Mouse (Mus musculus) forebrain, embryonic 12.5 days (tissue): ENCODE data around the gene S100a11. TPM values are rescaled to one million over a fixed set of nuclear protein-coding genes. Genes with fewer than 3 reads are reported as not detected.

Experiments
- ATAC-seq: fragments of 200-750 bp; cut with Nextera tagmentation; 2 replicates; pipeline ENCODE4 v1.8.0; 2017; ENCODE audit warnings: moderate TSS enrichment; ENCODE audit not compliant: low FRiP score
- H3K27ac ChIP-seq: fragments of 300-500 bp; sonication (generic); 2 replicates; pipeline ENCODE4 v1.5.1; 2016; ENCODE audit warnings: mild to moderate bottlenecking
- H3K27me3 ChIP-seq: fragments of 300-500 bp; sonication (generic); 2 replicates; pipeline ENCODE4 v1.6.1; 2016; ENCODE audit warnings: mild to moderate bottlenecking
- H3K36me3 ChIP-seq: fragments of 300-500 bp; sonication (generic); replicated peaks from 2 replicates; pipeline ENCODE4 v1.6.1; 2016; ENCODE audit warnings: mild to moderate bottlenecking
- H3K4me1 ChIP-seq: fragments of 300-500 bp; sonication (generic); 2 replicates; pipeline ENCODE4 v1.6.1; 2016
- H3K4me2 ChIP-seq: fragments of 300-500 bp; sonication (generic); 2 replicates; pipeline ENCODE4 v1.6.1; 2016; ENCODE audit warnings: mild to moderate bottlenecking, moderate library complexity
- H3K4me3 ChIP-seq: fragments of 300-500 bp; sonication (generic); replicated peaks from 2 replicates; pipeline ENCODE4 v1.5.1; 2016; ENCODE audit warnings: mild to moderate bottlenecking
- H3K9ac ChIP-seq: fragments of 300-500 bp; sonication (generic); 2 replicates; pipeline ENCODE4 v1.6.1; 2016; ENCODE audit warnings: mild to moderate bottlenecking
- H3K9me3 ChIP-seq: fragments of 300-500 bp; sonication (generic); 2 replicates; pipeline ENCODE4 v1.6.1; 2016
- WGBS: fragments of 180-500 bp; shearing (Covaris S2); methylation state at CpG from one replicate; pipeline ENCODE4 v1.1.7; 2016; 5-methylcytosine and 5-hydroxymethylcytosine counted together
- polyA plus RNA-seq: library from polyadenylated mRNA; unstranded; fragments of >200 nt; fragmentation: Nextera tagmentation; extraction: Ambion mirVana; gene quantifications from 2 replicates; pipeline ENCODE4 v1.2.1, GENCODE M21; 2016

The S100a11 gene
- polyA plus RNA-seq, 1 experiment from 2014 or later = 342 TPM

DNA sequence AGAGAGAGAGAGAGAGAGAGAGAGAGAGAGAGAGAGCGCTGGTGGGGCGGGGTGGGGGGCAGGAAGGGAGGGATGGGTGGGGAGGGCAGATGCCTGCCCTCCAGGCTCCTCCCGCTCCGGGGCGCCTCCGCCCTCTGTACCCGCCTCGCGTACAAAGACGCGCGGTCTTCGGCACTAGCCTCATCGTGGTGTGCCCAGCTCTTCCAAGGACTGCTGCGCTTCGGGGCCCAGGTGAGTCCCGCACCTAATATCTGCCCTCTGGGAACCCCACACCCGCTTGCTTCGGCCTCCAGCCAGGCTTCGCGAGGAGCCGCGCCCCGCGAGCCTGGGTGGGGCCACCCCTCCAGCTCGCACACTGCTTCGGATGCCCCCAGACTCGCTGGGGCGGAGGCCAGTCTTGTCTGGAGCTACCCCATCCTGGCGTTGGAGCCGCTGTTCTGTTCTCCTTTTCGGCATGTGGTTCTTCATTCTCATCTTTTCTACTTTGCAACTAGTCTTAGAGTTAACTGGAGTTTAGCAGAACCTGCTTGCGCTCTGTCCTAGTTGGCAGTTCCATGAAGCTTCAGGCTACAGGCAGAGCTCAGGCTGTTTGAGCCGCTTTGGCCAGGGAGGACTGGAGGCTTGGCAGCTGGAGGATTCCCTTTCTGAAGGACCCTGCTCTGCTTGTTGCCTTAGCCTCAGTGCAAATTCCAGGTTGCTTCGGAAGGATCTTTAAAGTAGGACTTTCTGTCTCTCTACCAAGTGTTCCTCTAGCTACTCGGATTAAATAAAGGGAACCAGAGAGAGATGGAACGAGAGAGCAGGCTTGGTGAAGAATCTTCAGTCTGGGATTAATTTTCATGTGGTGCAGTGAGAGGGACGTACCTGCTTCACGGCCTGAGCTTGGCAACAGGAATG lies 34.9 kb downstream of the S100a11 start, which contains the start of gene S100a10:
Gene S100a10 (plus strand): TSS at position 100 of the 897 bp plus-strand sequence.
- Histone ChIP-seq H3K4me1 (peaks cover 10% of the 10 kb centered on the region), H3K27me3 (peaks cover 10% of the 10 kb centered on the region), H3K9me3 (no peaks in the 10 kb centered on the region), H3K4me3 (peak within 1 kb of the TSS; percentile 56), H3K4me2 (peak within 1 kb of the TSS; percentile 90), H3K9ac (peak within 1 kb of the TSS; percentile 69), H3K27ac (0 out of 2 replicates have a peak within 1 kb of the TSS, but pooled peaks have one; percentile 25), H3K36me3 (no peaks in the 10 kb centered on the region)
- ATAC-seq = peak; percentile 85
- WGBS = 4% methylated on average over 35 of the region's 39 CpGs

DNA sequence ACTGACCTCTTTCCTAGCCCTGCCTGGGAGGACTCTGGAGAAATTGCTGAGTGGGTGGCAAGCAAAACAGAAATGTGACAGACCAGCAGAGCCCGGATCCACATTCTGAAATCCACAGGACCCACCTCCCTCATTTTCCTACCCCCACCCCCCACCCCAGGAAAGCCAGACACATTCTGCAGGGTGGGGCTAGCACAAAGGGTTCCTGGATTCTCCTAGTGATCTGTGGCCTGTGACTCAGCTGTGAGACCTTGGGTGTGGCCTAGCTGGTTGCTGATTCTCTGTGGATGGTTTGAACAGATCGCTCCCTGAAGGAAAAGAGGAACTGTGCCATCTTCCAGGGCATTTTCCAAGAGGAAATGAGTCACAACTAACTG lies 35.6 kb downstream of the S100a11 start:
- H3K9me3 ChIP-seq = no peaks in the 10 kb centered on the region
- no peaks in the 10 kb centered on the region for H3K36me3 ChIP-seq
- H3K27ac ChIP-seq = 0 out of 2 replicates have a peak overlapping the region, but pooled peaks have one; percentile 25
- peaks cover 10% of the 10 kb centered on the region for H3K4me1 ChIP-seq
- 0 out of 2 replicates have a peak, but pooled peaks have one; percentile 47 for ATAC-seq
- peak overlapping the region; percentile 69; the same call in 1 of the 2 replicates for H3K9ac ChIP-seq
- peaks cover 10% of the 10 kb centered on the region for H3K27me3 ChIP-seq
- peak overlapping the region; percentile 90 for H3K4me2 ChIP-seq
- peak overlapping the region; percentile 56 for H3K4me3 ChIP-seq
- 33% methylated on average over 2 of the region's 2 CpGs for WGBS

DNA sequence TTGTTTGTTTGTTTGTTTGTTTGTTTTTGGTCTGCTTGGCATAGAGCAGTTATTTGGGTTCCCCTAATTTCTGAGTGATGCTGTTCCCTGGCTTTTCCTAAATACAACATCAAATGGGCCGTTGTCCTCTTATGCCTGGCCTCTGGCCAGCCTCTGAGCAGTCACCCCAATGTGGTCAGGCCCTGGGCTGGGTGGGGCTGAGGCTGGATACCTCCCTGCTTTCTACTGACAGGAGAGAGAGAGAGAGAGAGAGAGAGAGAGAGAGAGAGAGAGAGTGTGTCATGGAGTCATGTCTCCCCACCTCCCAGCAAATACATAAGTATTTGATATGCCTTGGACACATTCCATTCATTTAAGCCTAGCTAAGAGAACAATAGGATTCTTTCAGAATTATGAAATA lies 36.3 kb downstream of the S100a11 start:
- H3K9ac ChIP-seq = no peak overlapping the region
- H3K4me2 ChIP-seq = 0 out of 2 replicates have a peak overlapping the region, but pooled peaks have one; percentile 13
- H3K27me3 ChIP-seq = peaks cover 10% of the 10 kb centered on the region
- no peak overlapping the region for H3K4me3 ChIP-seq
- no peak overlapping the region for H3K27ac ChIP-seq
- 86% methylated on average over 1 of the region's 1 CpGs for WGBS
- no peak for ATAC-seq
- H3K4me1 ChIP-seq = peaks cover 10% of the 10 kb centered on the region
- H3K9me3 ChIP-seq = no peaks in the 10 kb centered on the region
- no peaks in the 10 kb centered on the region for H3K36me3 ChIP-seq

DNA sequence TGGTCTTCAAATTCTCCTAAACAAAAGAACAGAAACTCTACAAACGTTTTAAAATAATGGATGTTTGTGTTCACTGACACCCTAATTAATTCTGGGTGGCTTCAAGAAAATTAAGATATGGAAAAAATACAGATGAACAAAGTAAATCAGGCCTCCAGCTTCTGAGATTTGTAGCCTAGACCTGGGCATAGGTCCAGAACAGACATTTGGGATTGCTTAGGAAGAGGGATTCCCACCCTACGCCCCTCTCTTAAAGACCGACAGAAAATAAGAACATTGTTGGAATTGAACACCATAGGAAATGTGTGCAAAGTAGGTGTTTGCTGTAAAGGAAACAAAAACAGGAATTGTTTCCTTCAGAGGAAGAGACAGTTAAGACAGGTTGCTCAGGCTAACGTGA lies 37.2 kb downstream of the S100a11 start:
- no peak overlapping the region for H3K4me3 ChIP-seq
- 66% methylated on average over 4 of the region's 4 CpGs for WGBS
- H3K9me3 ChIP-seq = no peaks in the 10 kb centered on the region
- H3K4me1 ChIP-seq = peaks cover 10% of the 10 kb centered on the region
- H3K9ac ChIP-seq = no peak overlapping the region
- no peak overlapping the region for H3K27ac ChIP-seq
- H3K4me2 ChIP-seq = no peak overlapping the region
- H3K36me3 ChIP-seq = no peaks in the 10 kb centered on the region
- H3K27me3 ChIP-seq = peaks cover 10% of the 10 kb centered on the region
- no peak for ATAC-seq

DNA sequence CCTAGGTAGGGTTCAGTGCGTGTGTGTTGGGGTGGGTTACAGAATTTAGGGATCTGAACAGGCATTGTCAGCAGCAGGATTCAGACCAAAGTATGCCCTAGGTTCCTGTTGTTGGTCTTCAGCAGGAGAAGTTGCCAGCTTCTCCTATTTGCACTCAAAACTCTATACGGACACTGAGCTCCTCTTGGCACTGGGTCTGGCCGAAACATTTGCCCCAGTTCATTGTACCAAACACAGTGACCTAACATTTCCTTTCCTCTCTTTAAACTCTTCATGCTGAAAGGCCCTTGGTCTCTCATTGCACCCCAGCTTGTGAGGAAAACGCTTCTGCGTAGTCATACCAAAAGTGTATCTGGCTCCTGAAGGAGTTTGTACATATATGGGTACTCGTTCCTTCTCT lies 39.7 kb downstream of the S100a11 start:
- peaks cover 7% of the 10 kb centered on the region for H3K27me3 ChIP-seq
- 93% methylated on average over 6 of the region's 6 CpGs for whole genome bisulfite sequencing
- no peaks in the 10 kb centered on the region for H3K36me3 ChIP-seq
- no peak for ATAC-seq
- H3K9me3 ChIP-seq = no peaks in the 10 kb centered on the region
- H3K4me2 ChIP-seq = no peak overlapping the region
- no peak overlapping the region for H3K4me3 ChIP-seq
- no peak overlapping the region for H3K9ac ChIP-seq
- no peak overlapping the region for H3K27ac ChIP-seq
- H3K4me1 ChIP-seq = peaks cover 6% of the 10 kb centered on the region

DNA sequence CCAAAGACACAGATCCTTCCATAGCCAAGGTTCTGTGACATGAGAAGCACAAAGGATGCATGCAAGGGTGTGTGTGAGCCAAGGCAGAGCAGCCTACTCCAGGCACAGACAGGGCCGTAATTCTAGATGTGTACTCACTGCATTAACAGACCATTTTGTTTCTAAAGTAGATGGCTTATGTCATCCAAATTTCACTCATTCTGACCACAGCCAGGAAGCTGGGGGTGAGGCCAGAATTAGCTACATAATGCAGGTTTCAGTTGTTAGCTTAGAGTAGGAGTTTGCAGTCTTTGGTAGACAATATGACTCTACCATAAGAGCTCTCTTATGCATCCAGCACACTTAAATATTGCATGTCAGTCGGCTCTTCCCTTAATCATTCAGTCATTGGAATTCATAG lies 42.1 kb downstream of the S100a11 start:
- no peaks in the 10 kb centered on the region for H3K4me1 ChIP-seq
- no peak for ATAC-seq
- H3K27ac ChIP-seq = no peak overlapping the region
- H3K9me3 ChIP-seq = no peaks in the 10 kb centered on the region
- H3K27me3 ChIP-seq = no peaks in the 10 kb centered on the region
- no peaks in the 10 kb centered on the region for H3K36me3 ChIP-seq
- 92% methylated on average over 2 of the region's 2 CpGs for WGBS
- no peak overlapping the region for H3K4me3 ChIP-seq
- H3K9ac ChIP-seq = no peak overlapping the region
- no peak overlapping the region for H3K4me2 ChIP-seq

DNA sequence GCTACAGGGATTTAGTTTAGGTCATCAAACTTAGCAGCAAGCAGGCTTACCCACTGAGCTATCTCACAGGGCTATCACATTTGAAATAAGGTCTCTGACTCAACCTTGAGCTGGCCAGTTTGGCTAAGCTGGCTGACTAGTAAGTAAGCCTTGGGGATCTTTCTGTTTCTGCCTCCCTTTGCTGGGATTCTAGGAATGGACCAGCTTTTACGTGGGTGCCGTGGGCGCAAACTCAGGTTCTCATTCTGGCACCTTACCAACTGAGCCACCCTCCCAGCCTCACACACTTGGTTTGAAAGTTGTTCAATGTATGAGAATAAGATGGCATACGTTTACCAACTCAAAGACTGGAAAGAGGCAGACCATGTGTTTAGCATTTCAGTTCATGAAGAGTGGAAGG lies 42.9 kb downstream of the S100a11 start:
- Histone ChIP-seq H3K36me3 (no peaks in the 10 kb centered on the region), H3K4me3 (no peak overlapping the region), H3K9ac (no peak overlapping the region), H3K27me3 (no peaks in the 10 kb centered on the region), H3K4me2 (no peak overlapping the region), H3K9me3 (no peaks in the 10 kb centered on the region), H3K27ac (no peak overlapping the region), H3K4me1 (no peaks in the 10 kb centered on the region)
- ATAC-seq = no peak
- WGBS = 95% methylated on average over 4 of the region's 4 CpGs

DNA sequence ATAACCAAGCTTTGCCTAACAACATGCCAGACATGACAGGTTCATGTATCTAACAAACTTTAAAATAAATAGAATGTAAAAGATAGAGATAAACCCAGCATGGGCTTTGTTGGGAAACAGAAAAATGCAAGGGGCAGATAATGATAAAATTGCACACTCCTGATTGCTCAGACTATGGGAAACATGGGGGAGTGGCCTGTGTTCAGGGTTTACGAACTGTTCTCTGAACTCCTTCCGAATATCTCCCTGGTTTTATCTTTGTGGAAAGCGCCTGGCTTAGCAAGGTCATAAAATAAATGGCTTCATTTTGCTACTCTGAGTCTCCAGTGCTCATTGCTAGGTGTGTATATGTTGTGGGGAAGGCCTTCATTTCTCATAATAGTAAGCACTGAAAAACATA lies 46.6 kb downstream of the S100a11 start:
- 85% methylated on average over 3 of the region's 3 CpGs for WGBS
- no peaks in the 10 kb centered on the region for H3K4me1 ChIP-seq

DNA sequence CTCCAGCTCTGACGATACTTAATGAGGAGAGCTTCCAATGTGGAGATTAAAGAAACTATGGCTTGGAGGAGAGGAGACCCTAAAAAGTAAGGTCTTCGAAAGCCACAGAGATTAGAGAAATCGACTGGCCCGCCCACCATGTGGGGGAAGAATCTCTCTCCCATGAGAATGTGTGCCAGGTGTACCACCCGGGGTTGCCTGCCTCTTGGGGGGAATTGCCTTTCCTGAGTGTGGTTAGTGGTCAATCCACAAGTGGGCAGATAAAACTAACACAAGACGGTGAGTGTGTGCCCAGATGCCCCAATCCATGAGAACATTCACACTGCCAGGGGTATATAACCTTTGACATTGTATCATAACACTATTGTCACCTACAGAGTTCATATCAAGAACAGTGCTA lies 47.4 kb downstream of the S100a11 start:
- 90% methylated on average over 6 of the region's 6 CpGs for WGBS
- no peak for ATAC-seq
- no peak overlapping the region for H3K27ac ChIP-seq
- no peaks in the 10 kb centered on the region for H3K9me3 ChIP-seq
- no peaks in the 10 kb centered on the region for H3K36me3 ChIP-seq
- H3K4me2 ChIP-seq = no peak overlapping the region
- H3K27me3 ChIP-seq = no peaks in the 10 kb centered on the region
- H3K9ac ChIP-seq = no peak overlapping the region
- H3K4me1 ChIP-seq = no peaks in the 10 kb centered on the region
- no peak overlapping the region for H3K4me3 ChIP-seq

More for the DNA sequence above, 46.6 kb downstream of the S100a11 start:
- no peak for ATAC-seq
- Histone ChIP-seq H3K27me3 (no peaks in the 10 kb centered on the region), H3K4me2 (no peak overlapping the region), H3K36me3 (no peaks in the 10 kb centered on the region), H3K9me3 (no peaks in the 10 kb centered on the region), H3K4me3 (no peak overlapping the region), H3K9ac (no peak overlapping the region), H3K27ac (no peak overlapping the region)

DNA sequence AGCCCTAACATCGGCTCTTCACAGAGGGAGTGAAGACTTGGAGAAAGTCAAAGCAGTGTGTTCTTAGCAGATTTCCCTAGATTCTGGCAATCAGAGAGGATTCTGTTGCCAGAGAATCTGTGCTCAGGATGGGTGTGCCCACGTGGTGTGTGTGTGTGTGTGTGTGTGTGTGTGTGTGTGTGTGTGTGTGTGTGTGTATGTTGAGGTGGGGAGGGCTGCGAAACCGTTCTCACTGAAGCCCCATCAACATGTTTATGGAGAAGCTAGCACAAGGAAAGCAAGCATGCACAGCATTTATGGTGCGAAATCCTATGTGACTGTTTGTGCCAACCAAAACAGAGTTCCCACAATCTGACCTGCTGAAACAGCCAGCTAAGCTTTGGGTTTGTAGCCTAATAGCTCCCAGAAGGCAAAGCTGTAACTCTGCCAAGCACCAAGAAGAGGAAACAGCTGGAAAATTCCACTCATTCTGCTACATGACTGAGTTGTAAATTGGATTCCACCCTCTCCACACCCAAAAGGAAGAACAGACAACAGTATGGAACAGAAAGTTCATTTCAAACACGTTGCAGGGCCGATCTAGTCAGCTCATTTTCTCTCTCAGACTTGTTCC lies 48.2 kb downstream of the S100a11 start:
- Histone ChIP-seq H3K27ac (no peak overlapping the region), H3K4me1 (no peaks in the 10 kb centered on the region), H3K27me3 (no peaks in the 10 kb centered on the region), H3K4me2 (no peak overlapping the region), H3K36me3 (no peaks in the 10 kb centered on the region), H3K9me3 (no peaks in the 10 kb centered on the region), H3K4me3 (no peak overlapping the region), H3K9ac (no peak overlapping the region)
- 69% methylated on average over 7 of the region's 7 CpGs for WGBS
- no peak for ATAC-seq

DNA sequence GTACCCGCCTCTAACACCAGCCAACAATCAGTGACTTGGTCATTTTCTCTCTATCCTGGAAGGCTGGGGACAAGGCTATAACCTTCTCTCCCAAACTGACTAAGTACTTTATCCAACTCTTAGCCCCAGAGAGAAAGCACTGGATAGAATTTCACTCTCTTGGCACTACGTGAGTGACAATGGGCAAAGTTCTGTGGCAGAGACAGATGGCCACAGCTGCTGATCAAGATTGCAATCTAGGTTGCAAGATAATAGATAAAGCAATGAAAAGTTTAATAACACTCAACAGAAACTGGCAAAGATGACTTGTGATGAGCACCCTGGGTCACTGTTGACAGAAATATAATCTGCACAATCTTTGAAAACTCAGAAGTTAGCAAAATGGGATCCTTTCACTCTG lies 48.8 kb downstream of the S100a11 start:
- no peaks in the 10 kb centered on the region for H3K36me3 ChIP-seq
- no peak overlapping the region for H3K27ac ChIP-seq
- ATAC-seq = no peak
- H3K9me3 ChIP-seq = no peaks in the 10 kb centered on the region
- no peaks in the 10 kb centered on the region for H3K4me1 ChIP-seq
- H3K4me3 ChIP-seq = no peak overlapping the region
- H3K4me2 ChIP-seq = no peak overlapping the region
- no peak overlapping the region for H3K9ac ChIP-seq
- 75% methylated on average over 2 of the region's 2 CpGs for WGBS
- H3K27me3 ChIP-seq = no peaks in the 10 kb centered on the region

DNA sequence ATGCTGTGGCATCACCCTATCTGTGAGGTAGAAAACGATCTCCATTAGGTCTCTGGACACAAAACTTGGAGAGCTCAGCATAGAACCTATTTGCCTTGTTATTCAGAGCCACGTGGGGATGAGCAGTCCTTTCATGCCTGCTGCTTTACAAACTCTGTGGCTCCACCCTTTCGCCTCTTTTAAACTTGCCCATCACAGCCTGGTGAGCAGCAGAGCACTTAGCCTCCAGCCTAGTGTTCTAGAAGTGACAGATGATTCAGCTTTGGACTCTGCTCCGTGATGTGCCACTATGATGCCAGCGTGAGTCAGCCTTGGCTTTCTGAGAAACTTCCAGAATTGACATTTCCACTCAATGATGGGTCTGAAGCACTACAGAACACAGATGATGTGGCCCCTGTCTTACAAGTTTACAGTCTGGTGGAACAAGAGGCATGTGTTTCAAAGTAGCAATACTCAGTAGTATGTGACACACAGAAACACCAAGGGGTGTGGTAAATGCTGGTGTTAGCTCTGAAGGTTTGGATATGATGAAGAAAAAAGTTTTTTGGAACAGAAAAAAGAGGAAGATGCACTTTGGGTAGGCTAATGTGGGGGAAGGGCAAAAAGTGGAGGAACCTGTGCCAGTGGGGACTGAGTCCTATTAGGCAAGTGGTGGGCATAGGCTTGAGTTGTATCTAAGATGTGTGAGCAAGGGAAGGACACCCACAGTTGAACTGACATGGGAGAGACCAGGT lies 51.9 kb downstream of the S100a11 start:
- ATAC-seq = no peak
- H3K9me3 ChIP-seq = no peaks in the 10 kb centered on the region
- H3K4me3 ChIP-seq = no peak overlapping the region

More for the DNA sequence above, 51.9 kb downstream of the S100a11 start:
- Histone ChIP-seq H3K4me2 (no peak overlapping the region), H3K9ac (no peak overlapping the region), H3K4me1 (no peaks in the 10 kb centered on the region), H3K36me3 (no peaks in the 10 kb centered on the region), H3K27me3 (no peaks in the 10 kb centered on the region), H3K27ac (no peak overlapping the region)
- 70% methylated on average over 5 of the region's 5 CpGs for WGBS
